Mouse (Mus musculus) ES-Bruce4 (cell line): Measurements from ENCODE around the gene Itgav.

Experiments used
- CTCF ChIP-seq: IDR thresholded peaks from one replicate; pipeline ENCODE4 v1.8.1; 2011; ENCODE audit warnings: low read depth, low read length
- POLR2A ChIP-seq: IDR thresholded peaks from one replicate; pipeline ENCODE4 v1.8.1; 2011; ENCODE audit warnings: low read length; ENCODE audit not compliant: insufficient read depth

DNA sequence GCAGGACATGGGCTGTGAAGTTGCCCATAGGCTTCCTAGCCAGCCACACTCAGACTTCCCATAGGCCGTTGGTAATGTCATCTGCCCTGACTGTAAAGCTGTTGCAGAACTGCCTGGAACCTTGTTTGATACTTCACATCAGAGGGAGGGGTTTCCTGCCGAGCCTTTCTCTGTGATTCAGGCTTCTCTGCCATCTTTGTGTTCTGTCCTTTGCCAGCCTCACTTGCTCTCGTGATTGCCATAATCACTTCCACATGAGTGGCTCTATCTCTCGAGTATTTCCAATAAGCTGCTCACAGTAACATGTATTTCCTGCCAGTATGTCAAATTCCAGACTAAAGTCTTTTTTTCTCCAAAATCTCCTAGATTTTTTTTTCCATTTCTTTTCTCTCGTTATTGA, 48.5 kb upstream of the Itgav start:
- TF ChIP-seq CTCF (no peak), POLR2A (no peak)
